Mouse (Mus musculus): Measurements from ENCODE around the gene Cacna2d3. TPM values are rescaled to one million over a fixed set of nuclear protein-coding genes. Genes with fewer than 3 reads are reported as not detected.

Cacna2d3 gene
- polyA plus RNA-seq, 1 experiment from 2014 or later: 0.99 TPM

GRCm38 (mm10) chr14:29562704-29563103 is 159.0 kb downstream of the Cacna2d3 start:
- no peak for ATAC-seq
- Histone ChIP-seq H3K4me1 (replicated peaks; ENCODE audit: control insufficient read depth, insufficient read depth, low read length) (no peaks in the 10 kb centered on the region), H3K9ac (ENCODE audit: low read depth, low read length) (no peak overlapping the region), H3K9me3 (ENCODE audit: control insufficient read depth) (no peaks in the 10 kb centered on the region), H3K4me3 (ENCODE audit: low read depth, low read length) (no peak overlapping the region), H3K36me3 (ENCODE audit: control insufficient read depth, insufficient read depth) (no peaks in the 10 kb centered on the region), H3K27ac (ENCODE audit: low read depth, low read length) (no peak overlapping the region), H3K27me3 (replicated peaks; ENCODE audit: control insufficient read depth, insufficient read depth, low read length) (no peaks in the 10 kb centered on the region), H3K4me2 (replicated peaks; ENCODE audit: low read depth) (no peak overlapping the region)
- TF ChIP-seq CTCF (IDR thresholded peaks at IDR 0.05; ENCODE audit: low read depth): no peak
- 55% methylated on average over 6 of the region's 6 CpGs for WGBS

DNA sequence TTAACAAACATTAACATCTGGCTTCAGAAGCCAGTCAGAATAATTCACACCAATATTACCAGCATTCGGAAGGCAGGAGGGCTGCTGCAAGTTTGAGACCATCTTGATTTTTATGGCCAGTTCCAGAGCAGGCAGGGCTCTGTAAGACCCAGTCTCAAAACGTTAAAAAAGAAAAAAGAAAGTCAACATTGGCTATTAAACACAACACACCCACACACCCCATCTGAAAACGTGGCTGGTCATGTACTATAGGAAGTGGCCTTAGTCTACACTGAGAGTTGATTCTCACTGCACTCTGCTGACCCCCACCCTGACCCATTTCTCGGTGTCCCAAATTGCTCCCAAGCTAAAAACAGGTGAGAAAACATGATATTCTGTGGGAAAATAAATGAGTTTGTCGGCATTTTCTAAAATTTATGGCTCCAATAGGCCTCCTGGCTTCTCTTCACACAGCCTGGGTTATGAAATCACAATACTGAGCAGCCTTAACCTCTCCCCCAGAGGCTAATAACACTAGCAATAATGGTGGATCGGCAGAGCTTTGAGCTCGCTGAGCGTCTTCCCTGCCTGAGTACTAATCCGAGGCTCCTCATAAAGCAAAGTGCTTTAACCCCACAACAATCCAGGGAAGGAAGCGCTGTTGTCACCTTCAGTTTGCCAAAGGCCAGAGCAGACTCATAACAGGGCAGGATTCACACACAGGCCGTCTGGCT is 160.4 kb downstream of the Cacna2d3 start:
- Histone ChIP-seq H3K9me3 (ENCODE audit: control insufficient read depth) (no peaks in the 10 kb centered on the region), H3K27ac (ENCODE audit: low read depth, low read length) (no peak overlapping the region), H3K36me3 (ENCODE audit: control insufficient read depth, insufficient read depth) (no peaks in the 10 kb centered on the region), H3K4me3 (ENCODE audit: low read depth, low read length) (no peak overlapping the region), H3K9ac (ENCODE audit: low read depth, low read length) (no peak overlapping the region), H3K27me3 (replicated peaks; ENCODE audit: control insufficient read depth, insufficient read depth, low read length) (no peaks in the 10 kb centered on the region), H3K4me1 (replicated peaks; ENCODE audit: control insufficient read depth, insufficient read depth, low read length) (no peaks in the 10 kb centered on the region), H3K4me2 (replicated peaks; ENCODE audit: low read depth) (no peak overlapping the region)
- ATAC-seq: no peak
- WGBS: 74% methylated on average over 11 of the region's 11 CpGs
- no peak for TF ChIP-seq CTCF (IDR thresholded peaks at IDR 0.05; ENCODE audit: low read depth)

DNA sequence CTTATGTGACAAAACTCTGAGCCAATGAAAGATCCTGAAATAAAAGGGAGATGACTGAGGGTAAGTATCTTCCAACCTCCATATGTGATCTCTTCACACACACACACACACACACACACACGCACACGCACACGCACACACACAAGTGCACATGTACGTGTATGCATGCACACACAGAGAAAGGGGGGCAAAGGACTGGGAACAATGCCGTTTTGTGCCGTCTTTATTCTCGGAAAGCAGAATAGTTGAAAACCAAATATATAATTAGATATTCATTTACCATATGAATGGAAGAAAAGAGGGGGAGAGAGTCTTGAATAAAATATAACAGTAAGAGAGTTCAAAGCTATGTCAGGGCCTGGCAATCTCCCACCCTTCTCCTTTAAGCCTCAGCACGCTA is 163.2 kb downstream of the Cacna2d3 start:
- Histone ChIP-seq H3K27ac (ENCODE audit: low read depth, low read length) (no peak overlapping the region), H3K36me3 (ENCODE audit: control insufficient read depth, insufficient read depth) (no peaks in the 10 kb centered on the region), H3K9ac (ENCODE audit: low read depth, low read length) (no peak overlapping the region), H3K4me2 (replicated peaks; ENCODE audit: low read depth) (no peak overlapping the region), H3K4me1 (replicated peaks; ENCODE audit: control insufficient read depth, insufficient read depth, low read length) (no peaks in the 10 kb centered on the region), H3K4me3 (ENCODE audit: low read depth, low read length) (no peak overlapping the region), H3K27me3 (replicated peaks; ENCODE audit: control insufficient read depth, insufficient read depth, low read length) (no peaks in the 10 kb centered on the region), H3K9me3 (ENCODE audit: control insufficient read depth) (no peaks in the 10 kb centered on the region)
- no peak for ATAC-seq
- 89% methylated on average over 8 of the region's 8 CpGs for WGBS
- TF ChIP-seq CTCF (IDR thresholded peaks at IDR 0.05; ENCODE audit: low read depth): no peak

DNA sequence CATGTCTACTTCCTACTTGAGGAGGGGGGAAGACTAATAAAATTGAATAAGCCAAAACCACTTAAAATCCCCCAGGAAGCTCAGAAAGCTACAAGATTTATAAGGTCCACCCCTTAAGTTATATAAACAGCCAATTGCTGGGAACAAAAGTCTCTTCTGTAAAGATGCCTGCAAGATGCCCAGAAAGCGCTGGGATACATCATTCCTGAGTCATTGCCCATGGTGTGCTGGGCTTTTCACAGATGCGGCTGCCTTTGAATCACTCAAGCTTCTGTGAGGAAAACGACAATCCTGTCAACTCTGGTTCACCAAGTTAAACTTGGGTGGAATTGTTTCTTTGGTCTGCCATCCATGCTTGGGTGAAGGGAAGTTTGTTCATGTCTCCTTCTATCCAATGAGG is 165.5 kb downstream of the Cacna2d3 start:
- H3K27ac ChIP-seq (ENCODE audit: low read depth, low read length): no peak overlapping the region
- no peak for ATAC-seq
- H3K4me1 ChIP-seq (replicated peaks; ENCODE audit: control insufficient read depth, insufficient read depth, low read length): no peaks in the 10 kb centered on the region
- H3K4me3 ChIP-seq (ENCODE audit: low read depth, low read length): no peak overlapping the region
- H3K36me3 ChIP-seq (ENCODE audit: control insufficient read depth, insufficient read depth): no peaks in the 10 kb centered on the region
- no peaks in the 10 kb centered on the region for H3K9me3 ChIP-seq (ENCODE audit: control insufficient read depth)
- no peak for TF ChIP-seq CTCF (IDR thresholded peaks at IDR 0.05; ENCODE audit: low read depth)
- no peaks in the 10 kb centered on the region for H3K27me3 ChIP-seq (replicated peaks; ENCODE audit: control insufficient read depth, insufficient read depth, low read length)
- no peak overlapping the region for H3K4me2 ChIP-seq (replicated peaks; ENCODE audit: low read depth)
- H3K9ac ChIP-seq (ENCODE audit: low read depth, low read length): no peak overlapping the region
- 83% methylated on average over 3 of the region's 3 CpGs for WGBS

- no peak overlapping the region for H3K9ac ChIP-seq (ENCODE audit: low read depth, low read length)
- no peak overlapping the region for H3K4me3 ChIP-seq (ENCODE audit: low read depth, low read length)
- no peaks in the 10 kb centered on the region for H3K36me3 ChIP-seq (ENCODE audit: control insufficient read depth, insufficient read depth)
- no peaks in the 10 kb centered on the region for H3K4me1 ChIP-seq (replicated peaks; ENCODE audit: control insufficient read depth, insufficient read depth, low read length)
- TF ChIP-seq CTCF (IDR thresholded peaks at IDR 0.05; ENCODE audit: low read depth): no peak
- H3K4me2 ChIP-seq (replicated peaks; ENCODE audit: low read depth): no peak overlapping the region
- no peak for ATAC-seq
- H3K9me3 ChIP-seq (ENCODE audit: control insufficient read depth): no peaks in the 10 kb centered on the region
- no peaks in the 10 kb centered on the region for H3K27me3 ChIP-seq (replicated peaks; ENCODE audit: control insufficient read depth, insufficient read depth, low read length)
- WGBS: 82% methylated on average over 5 of the region's 5 CpGs
- no peak overlapping the region for H3K27ac ChIP-seq (ENCODE audit: low read depth, low read length)
Measured at GRCm38 (mm10) chr14:29552471-29552870, 169.2 kb downstream of the Cacna2d3 start.

DNA sequence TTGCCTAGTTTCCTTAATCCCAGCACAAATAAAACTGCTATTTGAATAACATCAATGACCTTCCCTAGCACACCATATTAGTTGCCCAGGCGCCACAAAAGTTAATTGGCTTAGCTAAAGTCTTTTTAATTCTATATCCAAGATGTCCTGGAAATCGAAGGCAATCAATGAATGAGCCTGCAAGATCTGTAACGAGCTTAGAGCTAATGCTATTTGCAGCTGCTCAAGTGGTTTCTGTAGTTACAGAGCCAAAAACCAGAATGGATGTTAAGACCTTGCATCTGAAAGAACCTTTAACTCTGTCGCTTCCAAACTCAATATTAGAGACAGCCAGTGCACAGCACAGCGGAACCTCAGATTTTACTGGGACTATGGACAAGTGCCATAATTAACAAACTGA is 173.0 kb downstream of the Cacna2d3 start:
- H3K4me2 ChIP-seq (replicated peaks; ENCODE audit: low read depth): no peak overlapping the region
- no peaks in the 10 kb centered on the region for H3K27me3 ChIP-seq (replicated peaks; ENCODE audit: control insufficient read depth, insufficient read depth, low read length)
- no peak overlapping the region for H3K27ac ChIP-seq (ENCODE audit: low read depth, low read length)
- no peaks in the 10 kb centered on the region for H3K4me1 ChIP-seq (replicated peaks; ENCODE audit: control insufficient read depth, insufficient read depth, low read length)
- H3K9ac ChIP-seq (ENCODE audit: low read depth, low read length): no peak overlapping the region
- TF ChIP-seq CTCF (IDR thresholded peaks at IDR 0.05; ENCODE audit: low read depth): no peak
- no peaks in the 10 kb centered on the region for H3K36me3 ChIP-seq (ENCODE audit: control insufficient read depth, insufficient read depth)
- no peaks in the 10 kb centered on the region for H3K9me3 ChIP-seq (ENCODE audit: control insufficient read depth)
- H3K4me3 ChIP-seq (ENCODE audit: low read depth, low read length): no peak overlapping the region
- ATAC-seq: no peak
- WGBS: 72% methylated on average over 5 of the region's 5 CpGs
